Mouse (Mus musculus) spleen, adult 2 months (tissue): ENCODE measurements at regions not wholly inside any gene's neighbourhood (a gene's known extent, or its start where the extent isn't known, plus 50 kb on each side); places are given as distances from the start of the nearest gene placed in this dataset.

Experiments used
- CTCF ChIP-seq: fragments of 200-500 bp; IDR thresholded peaks from 2 replicates; pipeline ENCODE4 v1.5.1; 2011; ENCODE audit warnings: mild to moderate bottlenecking, inconsistent platforms; ENCODE audit not compliant: insufficient read depth, insufficient read length, insufficient replicate concordance; ENCODE audit errors: extremely low read depth
- POLR2A ChIP-seq: fragments of 200-500 bp; IDR thresholded peaks from 2 replicates; pipeline ENCODE4 v1.6.1; 2011; ENCODE audit warnings: low read depth, low read length, inconsistent platforms

DNA sequence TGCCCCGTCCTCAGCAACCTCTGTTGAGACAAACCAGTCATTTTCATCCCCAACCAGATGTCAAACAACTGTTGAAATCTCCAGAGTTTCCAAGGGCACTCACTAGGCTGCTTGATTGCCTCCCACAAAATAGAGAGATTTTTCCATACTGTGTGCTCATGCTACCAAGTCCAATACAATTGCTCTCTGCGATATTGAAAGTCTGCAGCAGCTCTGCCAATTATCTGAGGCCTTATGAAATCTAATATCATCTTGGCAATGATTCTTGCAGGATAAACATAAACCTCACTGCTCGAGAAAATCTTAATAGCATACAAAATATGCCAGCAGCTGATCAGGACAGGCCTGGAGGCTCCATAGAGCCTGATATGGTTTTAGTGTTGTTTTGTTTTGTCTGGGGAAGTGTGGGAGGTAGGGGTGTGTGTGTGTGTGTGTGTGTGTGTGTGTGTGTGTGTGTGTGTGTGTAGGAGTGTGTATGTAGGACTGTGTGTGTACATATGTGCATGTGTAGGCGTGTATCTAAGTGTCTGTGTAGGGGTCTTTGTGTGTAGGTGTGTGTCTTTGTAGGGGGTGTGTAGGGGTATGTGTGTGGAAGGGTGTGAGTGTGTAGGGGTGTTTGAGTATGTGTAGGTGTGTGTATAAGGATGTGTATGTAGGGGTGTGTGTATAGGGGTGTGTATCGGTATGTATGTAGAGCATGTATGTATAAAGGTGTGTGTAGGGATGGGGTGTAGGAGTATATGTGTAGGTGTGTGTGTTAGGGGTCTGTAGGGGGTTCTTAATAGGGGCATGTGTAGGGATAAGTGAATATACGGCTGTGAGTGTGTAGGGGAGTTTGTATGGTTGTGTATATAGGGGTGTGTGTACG is 398.1 kb downstream of the Pdcd6ip start:
- TF ChIP-seq POLR2A (no peak), CTCF (no peak)
